Mouse (Mus musculus): Measurements from ENCODE around the gene Dnah9. TPM values are rescaled to one million over a fixed set of nuclear protein-coding genes. Genes with fewer than 3 reads are reported as not detected.

Gene Dnah9
- 0.59 and 0.63 TPM in 2 replicates for polyA plus RNA-seq (2014; fragmentation: Nextera tagmentation; extraction: Ambion mirVana)

- peak; percentile 91 for ATAC-seq (ENCODE audit: insufficient number of reproducible peaks, insufficient read depth, low FRiP score, low read depth)
- peak within 1 kb of the TSS; percentile 18; the same call in 1 of the 2 replicates for H3K9ac ChIP-seq (replicated peaks; ENCODE audit: low read depth, low read length)
- H3K27ac ChIP-seq (ENCODE audit: low read length) = no peak within 1 kb of the TSS
- 0 out of 2 replicates have a peak, but pooled peaks cover 7% of the 10 kb centered on the region for H3K4me1 ChIP-seq (ENCODE audit: control insufficient read depth, insufficient read depth, low read length)
- under 1% methylated on average over 53 of the region's 53 CpGs for WGBS
- no peaks in the 10 kb centered on the region for H3K9me3 ChIP-seq (ENCODE audit: control insufficient read depth, low read depth, low read length)
- H3K4me2 ChIP-seq (replicated peaks; ENCODE audit: low read depth, low read length) = peak within 1 kb of the TSS; percentile 98
- peak within 1 kb of the TSS; percentile 51 for H3K4me3 ChIP-seq (ENCODE audit: low read depth, low read length)
- H3K36me3 ChIP-seq (ENCODE audit: control insufficient read depth, insufficient read depth, low read length) = no peaks in the 10 kb centered on the region
- H3K27me3 ChIP-seq (ENCODE audit: control insufficient read depth, insufficient read depth, low read length) = no peaks in the 10 kb centered on the region
These were observed at the start of gene Dnah9 for GRCm38 (mm10) chr11:66167801-66168651. TSS of gene Dnah9 (minus strand) at chr11:66168551.

- Histone ChIP-seq H3K27me3 (ENCODE audit: control insufficient read depth, insufficient read depth, low read length) (no peaks in the 10 kb centered on the region), H3K4me3 (ENCODE audit: low read depth, low read length) (no peak overlapping the region), H3K27ac (ENCODE audit: low read length) (no peak overlapping the region), H3K36me3 (ENCODE audit: control insufficient read depth, insufficient read depth, low read length) (no peaks in the 10 kb centered on the region), H3K9me3 (ENCODE audit: control insufficient read depth, low read depth, low read length) (no peaks in the 10 kb centered on the region), H3K4me2 (replicated peaks; ENCODE audit: low read depth, low read length) (no peak overlapping the region), H3K4me1 (ENCODE audit: control insufficient read depth, insufficient read depth, low read length) (no peaks in the 10 kb centered on the region), H3K9ac (replicated peaks; ENCODE audit: low read depth, low read length) (no peak overlapping the region)
- no peak for ATAC-seq (ENCODE audit: insufficient number of reproducible peaks, insufficient read depth, low FRiP score, low read depth)
- 71% methylated on average over 3 of the region's 3 CpGs for WGBS
These were observed 20.4 kb upstream of the Dnah9 start for GRCm38 (mm10) chr11:66188627-66189287.

GRCm38 (mm10) chr11:66188146-66188545 lies 19.8 kb upstream of the Dnah9 start:
- H3K27me3 ChIP-seq (ENCODE audit: control insufficient read depth, insufficient read depth, low read length) = no peaks in the 10 kb centered on the region
- no peaks in the 10 kb centered on the region for H3K4me1 ChIP-seq (ENCODE audit: control insufficient read depth, insufficient read depth, low read length)
- no peak overlapping the region for H3K9ac ChIP-seq (replicated peaks; ENCODE audit: low read depth, low read length)
- 87% methylated on average over 2 of the region's 2 CpGs for WGBS
- H3K27ac ChIP-seq (ENCODE audit: low read length) = no peak overlapping the region
- no peaks in the 10 kb centered on the region for H3K9me3 ChIP-seq (ENCODE audit: control insufficient read depth, low read depth, low read length)
- no peaks in the 10 kb centered on the region for H3K36me3 ChIP-seq (ENCODE audit: control insufficient read depth, insufficient read depth, low read length)
- no peak overlapping the region for H3K4me2 ChIP-seq (replicated peaks; ENCODE audit: low read depth, low read length)
- no peak for ATAC-seq (ENCODE audit: insufficient number of reproducible peaks, insufficient read depth, low FRiP score, low read depth)
- no peak overlapping the region for H3K4me3 ChIP-seq (ENCODE audit: low read depth, low read length)

GRCm38 (mm10) chr11:66177781-66178180 lies 9.4 kb upstream of the Dnah9 start:
- WGBS = 67% methylated on average over 2 of the region's 2 CpGs
- no peak overlapping the region for H3K27ac ChIP-seq (ENCODE audit: low read length)
- ATAC-seq (ENCODE audit: insufficient number of reproducible peaks, insufficient read depth, low FRiP score, low read depth) = no peak

GRCm38 (mm10) chr11:66164022-66164421 lies 4.3 kb downstream of the Dnah9 start:
- no peak overlapping the region for H3K4me2 ChIP-seq (replicated peaks; ENCODE audit: low read depth, low read length)
- no peaks in the 10 kb centered on the region for H3K27me3 ChIP-seq (ENCODE audit: control insufficient read depth, insufficient read depth, low read length)
- no peak overlapping the region for H3K27ac ChIP-seq (ENCODE audit: low read length)
- H3K36me3 ChIP-seq (ENCODE audit: control insufficient read depth, insufficient read depth, low read length) = no peaks in the 10 kb centered on the region
- 0 out of 2 replicates have a peak, but pooled peaks cover 3% of the 10 kb centered on the region for H3K4me1 ChIP-seq (ENCODE audit: control insufficient read depth, insufficient read depth, low read length)
- H3K9ac ChIP-seq (replicated peaks; ENCODE audit: low read depth, low read length) = no peak overlapping the region
- WGBS = 64% methylated on average over 2 of the region's 2 CpGs
- ATAC-seq (ENCODE audit: insufficient number of reproducible peaks, insufficient read depth, low FRiP score, low read depth) = no peak
- no peak overlapping the region for H3K4me3 ChIP-seq (ENCODE audit: low read depth, low read length)
- H3K9me3 ChIP-seq (ENCODE audit: control insufficient read depth, low read depth, low read length) = no peaks in the 10 kb centered on the region

More at GRCm38 (mm10) chr11:66177781-66178180, 9.4 kb upstream of the Dnah9 start:
- Histone ChIP-seq H3K27me3 (ENCODE audit: control insufficient read depth, insufficient read depth, low read length) (no peaks in the 10 kb centered on the region), H3K36me3 (ENCODE audit: control insufficient read depth, insufficient read depth, low read length) (no peaks in the 10 kb centered on the region), H3K4me3 (ENCODE audit: low read depth, low read length) (no peak overlapping the region), H3K9ac (replicated peaks; ENCODE audit: low read depth, low read length) (no peak overlapping the region), H3K4me1 (ENCODE audit: control insufficient read depth, insufficient read depth, low read length) (no peaks in the 10 kb centered on the region), H3K9me3 (ENCODE audit: control insufficient read depth, low read depth, low read length) (no peaks in the 10 kb centered on the region; the same call in 1 of the 2 replicates), H3K4me2 (replicated peaks; ENCODE audit: low read depth, low read length) (no peak overlapping the region)

GRCm38 (mm10) chr11:66140631-66141252 lies 27.6 kb downstream of the Dnah9 start:
- no peaks in the 10 kb centered on the region for H3K36me3 ChIP-seq (ENCODE audit: control insufficient read depth, insufficient read depth, low read length)
- no peaks in the 10 kb centered on the region for H3K27me3 ChIP-seq (ENCODE audit: control insufficient read depth, insufficient read depth, low read length)
- no peak overlapping the region for H3K9ac ChIP-seq (replicated peaks; ENCODE audit: low read depth, low read length)
- H3K4me3 ChIP-seq (ENCODE audit: low read depth, low read length) = no peak overlapping the region
- no peak overlapping the region for H3K27ac ChIP-seq (ENCODE audit: low read length)
- no peaks in the 10 kb centered on the region for H3K4me1 ChIP-seq (ENCODE audit: control insufficient read depth, insufficient read depth, low read length)
- no peak overlapping the region for H3K4me2 ChIP-seq (replicated peaks; ENCODE audit: low read depth, low read length)
- no peak for ATAC-seq (ENCODE audit: insufficient number of reproducible peaks, insufficient read depth, low FRiP score, low read depth)
- H3K9me3 ChIP-seq (ENCODE audit: control insufficient read depth, low read depth, low read length) = no peaks in the 10 kb centered on the region
- 69% methylated on average over 11 of the region's 11 CpGs for WGBS

GRCm38 (mm10) chr11:66134826-66135225 lies 33.5 kb downstream of the Dnah9 start:
- H3K4me1 ChIP-seq (ENCODE audit: control insufficient read depth, insufficient read depth, low read length) = no peaks in the 10 kb centered on the region
- no peak overlapping the region for H3K4me2 ChIP-seq (replicated peaks; ENCODE audit: low read depth, low read length)
- WGBS = 84% methylated on average over 6 of the region's 6 CpGs
- no peaks in the 10 kb centered on the region for H3K27me3 ChIP-seq (ENCODE audit: control insufficient read depth, insufficient read depth, low read length)
- H3K9ac ChIP-seq (replicated peaks; ENCODE audit: low read depth, low read length) = no peak overlapping the region
- H3K36me3 ChIP-seq (ENCODE audit: control insufficient read depth, insufficient read depth, low read length) = no peaks in the 10 kb centered on the region
- no peak for ATAC-seq (ENCODE audit: insufficient number of reproducible peaks, insufficient read depth, low FRiP score, low read depth)
- no peak overlapping the region for H3K27ac ChIP-seq (ENCODE audit: low read length)
- H3K9me3 ChIP-seq (ENCODE audit: control insufficient read depth, low read depth, low read length) = no peaks in the 10 kb centered on the region
- H3K4me3 ChIP-seq (ENCODE audit: low read depth, low read length) = no peak overlapping the region

- Histone ChIP-seq H3K4me2 (replicated peaks; ENCODE audit: low read depth, low read length) (no peak overlapping the region), H3K4me1 (ENCODE audit: control insufficient read depth, insufficient read depth, low read length) (no peaks in the 10 kb centered on the region), H3K27ac (ENCODE audit: low read length) (no peak overlapping the region), H3K9me3 (ENCODE audit: control insufficient read depth, low read depth, low read length) (no peaks in the 10 kb centered on the region), H3K27me3 (ENCODE audit: control insufficient read depth, insufficient read depth, low read length) (no peaks in the 10 kb centered on the region), H3K9ac (replicated peaks; ENCODE audit: low read depth, low read length) (no peak overlapping the region), H3K36me3 (ENCODE audit: control insufficient read depth, insufficient read depth, low read length) (no peaks in the 10 kb centered on the region), H3K4me3 (ENCODE audit: low read depth, low read length) (no peak overlapping the region)
- no peak for ATAC-seq (ENCODE audit: insufficient number of reproducible peaks, insufficient read depth, low FRiP score, low read depth)
These were observed 42.2 kb downstream of the Dnah9 start for GRCm38 (mm10) chr11:66126150-66126549.
